Mouse (Mus musculus) hindbrain, embryonic 16.5 days (tissue): ENCODE data around the gene Dip2b. TPM values are rescaled to one million over a fixed set of nuclear protein-coding genes. Genes with fewer than 3 reads are reported as not detected.

Experiments
- ATAC-seq: fragments of 200-750 bp; cut with Nextera tagmentation; 2 replicates; pipeline ENCODE4 v1.8.0; 2017; ENCODE audit warnings: moderate TSS enrichment, moderate library complexity
- H3K27ac ChIP-seq: fragments of 300-500 bp; sonication (generic); 2 replicates; pipeline ENCODE4 v1.5.1; 2014; ENCODE audit warnings: low read depth, mild to moderate bottlenecking, control low read depth, low read length, moderate library complexity
- H3K27me3 ChIP-seq: fragments of 300-500 bp; sonication (generic); replicated peaks from 2 replicates; pipeline ENCODE4 v1.6.1; 2014; ENCODE audit warnings: low read length; ENCODE audit not compliant: control insufficient read depth, insufficient read depth
- H3K36me3 ChIP-seq: fragments of 300-500 bp; sonication (generic); 2 replicates; pipeline ENCODE4 v1.6.1; 2014; ENCODE audit warnings: mild to moderate bottlenecking, low read length, moderate library complexity, mixed read lengths; ENCODE audit not compliant: control insufficient read depth, insufficient read depth
- H3K4me1 ChIP-seq: fragments of 300-500 bp; sonication (generic); 2 replicates; pipeline ENCODE4 v1.6.1; 2014; ENCODE audit warnings: low read depth, low read length; ENCODE audit not compliant: control insufficient read depth, insufficient read depth
- H3K4me2 ChIP-seq: fragments of 300-500 bp; sonication (generic); 2 replicates; pipeline ENCODE4 v1.6.1; 2014; ENCODE audit warnings: mild to moderate bottlenecking, low read length, control low read depth, moderate library complexity
- H3K4me3 ChIP-seq: fragments of 300-500 bp; sonication (generic); 2 replicates; pipeline ENCODE4 v1.5.1; 2014; ENCODE audit warnings: mild to moderate bottlenecking, low read length, control low read depth, moderate library complexity
- H3K9ac ChIP-seq: fragments of 300-500 bp; sonication (generic); 2 replicates; pipeline ENCODE4 v1.6.1; 2014; ENCODE audit warnings: low read depth, mild to moderate bottlenecking, control low read depth, low read length, moderate library complexity
- H3K9me3 ChIP-seq: fragments of 300-500 bp; sonication (generic); 2 replicates; pipeline ENCODE4 v1.6.1; 2014; ENCODE audit warnings: mild to moderate bottlenecking, low read length, moderate library complexity; ENCODE audit not compliant: control insufficient read depth
- WGBS: fragments of 180-500 bp; shearing (Covaris S2); extraction: QIAGEN DNeasy Blood & Tissue Kit; methylation state at CpG from one replicate; pipeline ENCODE4 v1.1.7; 2014; 5-methylcytosine and 5-hydroxymethylcytosine counted together
- polyA plus RNA-seq: library from polyadenylated mRNA; unstranded; fragments of >200 nt; fragmentation: Nextera tagmentation; extraction: Ambion mirVana; gene quantifications from 2 replicates; pipeline ENCODE4 v1.2.1, GENCODE M21; 2015

The Dip2b gene
- polyA plus RNA-seq, 1 experiment from 2014 or later, result 12.4 TPM

GRCm38 (mm10) chr15:100235208-100235965 is 196.9 kb downstream of the Dip2b start:
- Histone ChIP-seq H3K9ac (no peak overlapping the region), H3K27me3 (no peaks in the 10 kb centered on the region), H3K4me1 (no peaks in the 10 kb centered on the region), H3K9me3 (no peaks in the 10 kb centered on the region), H3K4me2 (no peak overlapping the region), H3K27ac (no peak overlapping the region), H3K4me3 (no peak overlapping the region), H3K36me3 (peaks cover 10% of the 10 kb centered on the region)
- WGBS, result 94% methylated on average over 12 of the region's 12 CpGs
- ATAC-seq, result no peak

DNA sequence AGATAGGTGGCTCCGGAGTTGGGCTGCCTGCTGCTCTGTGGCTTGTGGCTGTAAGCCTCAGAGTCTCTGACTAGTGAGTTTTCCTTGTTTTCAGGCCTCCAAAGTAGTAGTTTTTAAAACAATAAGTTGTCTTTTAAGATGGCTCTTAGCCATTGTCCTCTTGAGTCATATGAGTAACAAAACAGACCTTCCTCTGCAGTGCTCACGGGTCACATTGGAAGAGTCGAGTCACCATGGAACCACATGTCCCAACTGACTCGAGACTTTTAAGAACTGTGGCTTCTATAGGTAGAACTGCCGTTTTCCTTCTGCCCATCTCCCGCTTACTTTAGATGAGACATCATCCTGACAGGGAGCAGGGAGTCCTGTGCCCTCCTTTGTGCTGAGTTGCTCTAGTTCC is 198.5 kb downstream of the Dip2b start:
- WGBS, result 89% methylated on average over 6 of the region's 6 CpGs
- H3K4me1 ChIP-seq, result no peaks in the 10 kb centered on the region
- H3K27me3 ChIP-seq, result no peaks in the 10 kb centered on the region
- H3K9ac ChIP-seq, result no peak overlapping the region
- no peak for ATAC-seq
- H3K4me3 ChIP-seq, result no peak overlapping the region
- no peak overlapping the region for H3K4me2 ChIP-seq
- H3K27ac ChIP-seq, result no peak overlapping the region
- H3K36me3 ChIP-seq, result peaks cover 10% of the 10 kb centered on the region
- H3K9me3 ChIP-seq, result no peaks in the 10 kb centered on the region

DNA sequence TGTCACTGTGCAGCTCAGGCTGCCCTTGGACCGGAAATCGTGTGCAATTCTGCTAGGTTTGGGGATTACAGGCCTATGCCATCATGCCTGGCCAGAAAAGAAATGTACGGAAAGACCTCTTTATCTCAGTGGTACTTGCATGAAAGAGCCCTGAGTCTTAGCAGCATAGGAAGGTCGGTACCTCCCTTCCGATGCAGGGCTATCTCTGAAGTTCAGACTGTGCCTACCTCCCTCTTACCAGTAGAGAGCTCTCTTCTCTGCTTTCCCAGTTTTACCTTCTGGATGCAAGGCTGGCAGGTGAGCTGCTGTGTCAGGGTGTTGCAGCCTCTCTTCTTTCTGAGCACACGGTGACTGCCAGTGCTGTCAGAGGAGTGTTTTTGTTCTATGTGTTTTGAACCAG is 203.3 kb downstream of the Dip2b start:
- 94% methylated on average over 6 of the region's 6 CpGs for WGBS
- H3K36me3 ChIP-seq, result peaks cover 4% of the 10 kb centered on the region; the same call in 1 of the 2 replicates
- ATAC-seq, result no peak

DNA sequence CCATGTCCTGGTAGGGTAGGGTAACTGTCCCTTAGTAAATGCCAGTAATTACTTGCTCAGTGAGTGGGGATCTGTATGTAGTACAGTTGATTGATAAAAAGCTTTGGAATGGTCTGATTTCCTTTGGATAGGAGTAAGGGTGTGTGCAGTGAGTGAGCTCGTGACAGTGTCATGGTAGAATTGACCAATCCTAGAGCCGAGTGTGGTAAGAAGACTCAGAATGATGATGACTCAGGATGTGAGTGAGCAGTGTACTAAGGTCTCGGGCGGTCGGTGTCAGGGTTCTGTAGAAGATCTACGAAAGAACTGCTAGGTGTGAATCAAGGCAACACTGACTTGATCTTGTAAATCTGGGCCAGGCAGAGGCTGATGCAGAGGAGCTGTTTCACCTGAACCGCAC is 207.5 kb downstream of the Dip2b start:
- no peak overlapping the region for H3K4me2 ChIP-seq
- no peaks in the 10 kb centered on the region for H3K9me3 ChIP-seq
- no peak overlapping the region for H3K27ac ChIP-seq
- ATAC-seq, result no peak
- H3K4me3 ChIP-seq, result no peak overlapping the region
- peaks cover 13% of the 10 kb centered on the region for H3K36me3 ChIP-seq
- 97% methylated on average over 7 of the region's 7 CpGs for WGBS
- no peak overlapping the region for H3K9ac ChIP-seq
- no peaks in the 10 kb centered on the region for H3K4me1 ChIP-seq
- H3K27me3 ChIP-seq, result no peaks in the 10 kb centered on the region

More for the DNA sequence above, 203.3 kb downstream of the Dip2b start:
- H3K4me1 ChIP-seq, result no peaks in the 10 kb centered on the region
- H3K4me3 ChIP-seq, result no peak overlapping the region
- H3K27ac ChIP-seq, result no peak overlapping the region
- H3K9ac ChIP-seq, result no peak overlapping the region
- H3K27me3 ChIP-seq, result no peaks in the 10 kb centered on the region
- no peaks in the 10 kb centered on the region for H3K9me3 ChIP-seq
- no peak overlapping the region for H3K4me2 ChIP-seq

DNA sequence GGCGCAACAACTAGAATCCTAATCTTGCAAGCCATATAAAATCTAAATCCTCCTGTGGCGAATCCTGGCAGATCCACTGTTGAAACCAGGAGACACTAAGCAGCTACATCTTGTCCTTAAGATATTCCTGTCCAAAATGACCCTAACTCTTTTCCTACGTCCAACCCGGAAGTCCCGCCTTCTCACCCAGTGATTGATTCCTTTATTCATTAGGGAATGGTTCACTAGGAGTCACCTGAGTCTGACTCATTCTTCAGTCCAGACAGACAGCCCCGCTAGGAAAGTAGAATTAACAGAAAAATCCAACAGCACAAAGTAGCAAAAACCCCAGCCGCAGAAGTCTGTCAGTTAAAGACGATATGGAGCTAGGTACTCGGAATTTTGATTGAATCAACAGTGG is 208.8 kb downstream of the Dip2b start:
- Histone ChIP-seq H3K9me3 (no peaks in the 10 kb centered on the region), H3K4me1 (no peaks in the 10 kb centered on the region), H3K36me3 (peaks cover 13% of the 10 kb centered on the region), H3K27ac (no peak overlapping the region), H3K4me2 (no peak overlapping the region), H3K9ac (no peak overlapping the region), H3K4me3 (no peak overlapping the region), H3K27me3 (no peaks in the 10 kb centered on the region)
- no peak for ATAC-seq
- 94% methylated on average over 9 of the region's 9 CpGs for WGBS

- ATAC-seq, result no peak
- H3K27ac ChIP-seq, result no peak overlapping the region
- H3K4me3 ChIP-seq, result no peak overlapping the region
- H3K27me3 ChIP-seq, result no peaks in the 10 kb centered on the region
- H3K9ac ChIP-seq, result no peak overlapping the region
- peaks cover 18% of the 10 kb centered on the region for H3K36me3 ChIP-seq
- no peak overlapping the region for H3K4me2 ChIP-seq
- 92% methylated on average over 6 of the region's 6 CpGs for WGBS
- H3K9me3 ChIP-seq, result no peaks in the 10 kb centered on the region
- H3K4me1 ChIP-seq, result no peaks in the 10 kb centered on the region
These were observed 210.4 kb downstream of the Dip2b start for GRCm38 (mm10) chr15:100248665-100249433.

DNA sequence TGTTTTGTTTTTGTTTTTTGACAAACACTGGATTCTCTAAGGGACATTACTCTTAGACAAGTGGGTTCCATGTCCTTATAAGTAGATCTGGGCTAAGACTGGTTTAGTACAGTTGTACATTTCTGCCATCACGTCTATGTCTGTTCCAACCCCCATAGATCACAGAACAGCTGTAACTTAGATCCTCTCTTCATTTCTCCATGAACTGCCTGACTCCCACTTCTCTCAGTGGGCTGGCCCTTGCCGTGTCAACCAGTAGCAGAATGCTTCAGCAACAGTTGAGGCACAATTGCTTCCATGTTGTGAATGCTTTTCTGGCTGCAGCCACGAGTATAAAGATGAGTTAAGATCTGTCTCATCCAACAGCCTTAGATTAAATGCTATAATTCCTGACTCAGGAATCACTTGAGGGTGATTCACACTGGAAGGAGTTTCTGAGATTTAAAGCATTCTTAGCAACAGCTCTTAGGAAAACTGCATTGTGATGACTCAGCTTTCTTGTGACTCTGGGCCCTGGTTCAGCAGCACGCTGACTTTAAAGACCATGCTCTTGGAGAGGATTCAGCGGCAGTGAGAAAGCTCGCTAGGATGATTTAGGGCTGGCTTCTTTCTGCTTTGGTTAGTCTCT is 212.8 kb downstream of the Dip2b start:
- H3K9me3 ChIP-seq, result no peaks in the 10 kb centered on the region
- H3K4me2 ChIP-seq, result no peak overlapping the region
- ATAC-seq, result no peak
- no peaks in the 10 kb centered on the region for H3K4me1 ChIP-seq
- H3K36me3 ChIP-seq, result peaks cover 31% of the 10 kb centered on the region
- no peak overlapping the region for H3K9ac ChIP-seq
- WGBS, result 91% methylated on average over 6 of the region's 6 CpGs
- H3K4me3 ChIP-seq, result no peak overlapping the region
- no peak overlapping the region for H3K27ac ChIP-seq
- no peaks in the 10 kb centered on the region for H3K27me3 ChIP-seq

GRCm38 (mm10) chr15:100256386-100256785 is 217.9 kb downstream of the Dip2b start:
- H3K4me1 ChIP-seq, result no peaks in the 10 kb centered on the region
- H3K4me3 ChIP-seq, result no peak overlapping the region
- H3K27me3 ChIP-seq, result no peaks in the 10 kb centered on the region
- H3K9ac ChIP-seq, result no peak overlapping the region
- no peak overlapping the region for H3K4me2 ChIP-seq
- ATAC-seq, result no peak
- no peaks in the 10 kb centered on the region for H3K9me3 ChIP-seq
- 90% methylated on average over 6 of the region's 6 CpGs for WGBS
- H3K36me3 ChIP-seq, result peaks cover 37% of the 10 kb centered on the region
- H3K27ac ChIP-seq, result no peak overlapping the region

GRCm38 (mm10) chr15:100257305-100257704 is 218.8 kb downstream of the Dip2b start:
- ATAC-seq, result no peak
- 83% methylated on average over 5 of the region's 5 CpGs for WGBS
- H3K27ac ChIP-seq, result no peak overlapping the region
- H3K9me3 ChIP-seq, result no peaks in the 10 kb centered on the region
- H3K4me3 ChIP-seq, result no peak overlapping the region
- no peak overlapping the region for H3K4me2 ChIP-seq
- no peak overlapping the region for H3K9ac ChIP-seq
- H3K27me3 ChIP-seq, result no peaks in the 10 kb centered on the region
- no peaks in the 10 kb centered on the region for H3K4me1 ChIP-seq
- peaks cover 37% of the 10 kb centered on the region for H3K36me3 ChIP-seq
